In the genomic region with DNA sequence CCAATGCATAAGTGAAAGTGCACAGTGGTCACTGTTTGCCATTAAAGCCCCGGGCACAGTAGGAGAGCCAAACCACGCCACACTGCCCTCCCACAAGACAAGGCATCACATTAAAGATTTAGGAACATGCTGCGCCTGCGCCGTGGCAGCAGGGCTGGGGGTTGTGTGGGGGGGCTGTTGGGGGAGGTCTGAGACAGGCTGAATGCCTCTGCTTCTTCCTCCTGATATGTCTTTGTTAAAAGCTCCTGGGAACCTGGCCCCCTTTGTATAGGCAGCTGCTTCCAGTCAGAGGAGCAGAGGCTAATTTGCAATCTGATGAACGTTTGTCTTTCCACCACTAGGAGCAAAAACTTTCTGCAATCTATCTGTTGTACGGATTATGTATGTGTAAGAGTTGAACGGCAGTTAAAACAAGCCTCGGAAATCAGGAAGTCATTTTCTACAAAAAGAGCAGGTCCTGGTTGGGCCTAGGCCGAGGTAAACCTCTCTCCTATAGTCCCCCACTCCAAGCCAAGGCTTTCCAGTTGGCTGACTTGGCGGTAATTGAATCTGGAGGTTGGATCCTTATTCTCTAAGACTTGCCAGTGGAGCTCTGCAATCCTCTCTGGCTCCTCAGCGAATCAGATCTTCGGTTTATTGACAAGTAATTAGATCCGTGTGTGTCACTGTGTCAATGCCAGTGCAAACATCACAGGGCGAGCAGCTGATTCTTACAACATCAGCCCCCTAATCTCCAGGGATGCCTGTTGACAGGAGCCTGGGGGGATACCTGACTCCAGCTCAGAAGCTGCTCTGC, we compare ENCODE assay signal across 11 mouse cellular contexts.
DNase-seq lines count a peak whose midpoint lies in the region; ATAC-seq and TF ChIP-seq lines count a peak whose summit lies in the region.
"Had no signal": no experiment of that assay in that cellular context is flagged by ENCODE, and none has a peak within 500 bp of the region (broad histone marks: within the 10 kb centered on the region; RNA-seq: fewer than 3 reads in every experiment).

No protein-coding gene starts in this region.

- H3K36me3 ChIP-seq in hindbrain, embryonic 11.5 days (ENCODE audit: control insufficient read depth, insufficient read depth, low read length) = no peaks in the 10 kb centered on the region
- H3K36me3 ChIP-seq in midbrain, postnatal 0 days (ENCODE audit: insufficient read depth, low read length) = no peaks in the 10 kb centered on the region

- H3K27me3 ChIP-seq in hindbrain, embryonic 11.5 days (ENCODE audit: control insufficient read depth, insufficient read depth, low read length) = 0 out of 2 replicates have a peak, but pooled peaks cover 4% of the 10 kb centered on the region
- 0 out of 2 replicates have a peak, but pooled peaks cover 3% of the 10 kb centered on the region for H3K27me3 ChIP-seq in midbrain, postnatal 0 days (ENCODE audit: insufficient read depth, low read length)

- no peaks in the 10 kb centered on the region for H3K9me3 ChIP-seq in hindbrain, embryonic 11.5 days (ENCODE audit: control insufficient read depth, low read length)
- no peaks in the 10 kb centered on the region for H3K9me3 ChIP-seq in midbrain, postnatal 0 days (ENCODE audit: low read length)

- DNase-seq in cerebellum, postnatal 10 days = peak; percentile 27 to 42
- no peak for DNase-seq in cerebellum, adult 9-11 months
- peak; percentile 43 for DNase-seq in embryo, embryonic 9.5 days (ENCODE audit: extremely low spot score)
- peak; percentile 72 for DNase-seq in hindbrain, embryonic 11.5 days (ENCODE audit: low spot score)
- DNase-seq in midbrain, postnatal 0 days (ENCODE audit: low spot score) = peak; percentile 15
- DNase-seq in adrenal gland, postnatal 4 days (ENCODE audit: low spot score in 2 of 2) = no peak
- no peak for DNase-seq in liver
- DNase-seq in frontal cortex, adult 2 months (ENCODE audit: extremely low spot score in 1 of 2, low spot score in 1 of 2) = no peak

- peak; percentile 41; the same call in 1 of the 2 replicates for TF ChIP-seq CTCF in midbrain, postnatal 0 days (IDR thresholded peaks at IDR 0.05)

- 0 out of 2 replicates have a peak overlapping the region, but pooled peaks have one; percentile 16 for H3K9ac ChIP-seq in hindbrain, embryonic 11.5 days (ENCODE audit: low read depth, low read length)
- H3K9ac ChIP-seq in midbrain, postnatal 0 days (replicated peaks; ENCODE audit: low read length, poor library complexity, severe bottlenecking) = no peak overlapping the region

- peak; percentile 91 for ATAC-seq in hindbrain, embryonic 11.5 days (ENCODE audit: low FRiP score)
- ATAC-seq in midbrain, postnatal 0 days (ENCODE audit: low FRiP score) = no peak
- ATAC-seq: intestine, embryonic 16.5 days; lung, postnatal 0 days had no signal

- peak overlapping the region; percentile 73 for H3K27ac ChIP-seq in hindbrain, embryonic 11.5 days (ENCODE audit: low read depth, low read length)
- no peak overlapping the region for H3K27ac ChIP-seq in midbrain, postnatal 0 days (ENCODE audit: low read depth, low read length)

- H3K4me1 ChIP-seq in hindbrain, embryonic 11.5 days (replicated peaks; ENCODE audit: control insufficient read depth, insufficient read depth, low read length) = peaks cover 6% of the 10 kb centered on the region; the same call in 1 of the 2 replicates
- H3K4me1 ChIP-seq in midbrain, postnatal 0 days (ENCODE audit: insufficient read depth, low read length) = peaks cover 5% of the 10 kb centered on the region; the same call in 1 of the 2 replicates

- H3K4me2 ChIP-seq in hindbrain, embryonic 11.5 days (replicated peaks; ENCODE audit: low read depth, low read length) = no peak overlapping the region
- no peak overlapping the region for H3K4me2 ChIP-seq in midbrain, postnatal 0 days (ENCODE audit: low read depth, low read length, poor library complexity, severe bottlenecking)
- H3K4me2 ChIP-seq: heart, embryonic 11.5 days had no signal

- 18% methylated on average over 15 of the region's 15 CpGs for whole genome bisulfite sequencing in hindbrain, embryonic 11.5 days
- WGBS in midbrain, postnatal 0 days = 18% methylated on average over 15 of the region's 15 CpGs

- H3K4me3 ChIP-seq in hindbrain, embryonic 11.5 days (ENCODE audit: low read depth, low read length) = no peak overlapping the region
- H3K4me3 ChIP-seq in midbrain, postnatal 0 days (ENCODE audit: low read depth, low read length) = no peak overlapping the region

Comparison
In these comparisons a context has a peak if more than half of its experiments do, and no peak if none do; other contexts are left out.
1. DNase-seq: peak in cerebellum, postnatal 10 days (2 of 2), embryo, embryonic 9.5 days (single experiment), hindbrain, embryonic 11.5 days (single experiment) and midbrain, postnatal 0 days (single experiment); none in cerebellum, adult 9-11 months (single experiment), adrenal gland, postnatal 4 days (0 of 2), liver (single experiment) and frontal cortex, adult 2 months (0 of 2).